Mouse (Mus musculus) gonadal fat pad, adult 2 months (tissue): ENCODE results near the gene 2310061N02Rik. TPM values are rescaled to one million over a fixed set of nuclear protein-coding genes. Genes with fewer than 3 reads are reported as not detected.
"Not testable (repeated sequence)": the region's sequence is repeated elsewhere in the genome, so short reads cannot be mapped to it uniquely, and the experiment has no call there.

Source experiments
- DNase-seq: peaks from one replicate; pipeline ENCODE4 v3.0.0-alpha.2; 2012; ENCODE audit warnings: low read depth
- polyA plus RNA-seq: library from polyadenylated mRNA; depleted of rRNA; stranded (reverse); fragments of >200 nt; gene quantifications from 2 replicates; pipeline ENCODE4 v1.2.3, GENCODE M21; 2012; rRNA removed

Gene 2310061N02Rik
- polyA plus RNA-seq = not detected in 2 replicates

DNA sequence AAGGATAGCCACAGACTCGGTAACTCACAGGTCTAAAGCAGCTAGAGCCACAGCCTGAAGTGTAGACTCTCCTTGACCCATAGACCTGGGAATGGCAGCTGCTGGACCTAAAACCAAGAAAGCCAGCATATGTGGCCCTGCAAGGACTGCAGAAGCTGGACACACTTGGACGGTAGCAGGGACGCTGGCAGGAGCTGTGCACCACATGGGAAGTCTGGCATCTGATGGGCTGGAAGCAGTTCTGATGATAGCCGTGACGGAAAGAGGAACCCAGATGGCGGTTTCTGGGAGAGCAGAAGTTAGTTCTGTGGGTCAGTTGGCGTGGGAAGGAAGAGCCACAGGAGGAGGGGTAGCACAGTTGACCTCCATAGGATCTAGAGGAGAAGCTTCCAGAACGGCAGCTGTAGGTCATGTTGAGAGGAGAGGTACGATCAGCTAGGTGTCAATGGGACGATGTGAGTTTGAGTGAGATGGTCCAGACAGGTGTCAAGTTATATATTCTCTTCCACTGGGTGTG is at the start of gene 2310061N02Rik:
2310061N02Rik (minus strand) TSS at position 467 of the 517 bp plus-strand sequence.
- DNase-seq = no peak

DNA sequence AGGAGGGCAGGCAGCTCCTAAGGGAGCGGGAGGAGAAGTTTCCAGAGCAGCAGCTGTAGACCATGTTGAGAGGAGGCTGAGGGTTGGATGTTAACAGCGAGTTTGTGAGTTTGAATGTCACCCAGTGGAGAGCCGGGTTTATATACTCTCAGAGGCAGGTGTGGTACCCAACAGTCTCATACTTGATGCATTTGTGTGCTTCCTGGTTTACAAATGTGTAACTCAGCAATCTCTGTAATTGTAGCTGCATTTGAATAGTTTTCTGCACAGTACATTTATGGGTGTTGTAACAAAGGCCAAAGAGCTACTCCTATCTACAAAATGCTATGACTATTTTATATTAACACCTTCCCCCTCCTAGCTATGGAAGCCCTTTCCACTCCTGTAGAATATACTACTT is 43.8 kb upstream of the 2310061N02Rik start, which contains the start of gene Krtap13:
Krtap13 (minus strand) TSS at position 101 of the 400 bp plus-strand sequence.
- not testable (repeated sequence) for DNase-seq

DNA sequence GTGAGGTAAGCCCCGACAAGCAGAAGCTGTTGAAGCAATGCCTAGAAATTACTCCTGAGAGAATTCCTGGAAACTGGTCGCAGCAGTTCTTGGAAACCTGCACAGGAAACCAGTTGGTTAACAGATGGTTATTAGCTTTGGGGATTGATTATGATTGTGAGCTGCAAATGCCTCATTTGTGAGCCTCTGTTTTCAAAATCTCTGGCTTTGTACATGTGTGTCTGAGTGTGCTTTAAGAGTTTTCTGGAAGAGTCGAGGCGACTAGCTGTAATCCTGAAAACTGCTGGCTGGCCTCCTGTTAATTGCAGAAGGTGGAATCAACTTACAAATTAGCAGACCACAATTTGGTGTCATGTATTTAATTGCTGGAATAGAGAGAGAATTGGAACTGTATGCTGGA is 40.2 kb upstream of the 2310061N02Rik start:
- no peak for DNase-seq

DNA sequence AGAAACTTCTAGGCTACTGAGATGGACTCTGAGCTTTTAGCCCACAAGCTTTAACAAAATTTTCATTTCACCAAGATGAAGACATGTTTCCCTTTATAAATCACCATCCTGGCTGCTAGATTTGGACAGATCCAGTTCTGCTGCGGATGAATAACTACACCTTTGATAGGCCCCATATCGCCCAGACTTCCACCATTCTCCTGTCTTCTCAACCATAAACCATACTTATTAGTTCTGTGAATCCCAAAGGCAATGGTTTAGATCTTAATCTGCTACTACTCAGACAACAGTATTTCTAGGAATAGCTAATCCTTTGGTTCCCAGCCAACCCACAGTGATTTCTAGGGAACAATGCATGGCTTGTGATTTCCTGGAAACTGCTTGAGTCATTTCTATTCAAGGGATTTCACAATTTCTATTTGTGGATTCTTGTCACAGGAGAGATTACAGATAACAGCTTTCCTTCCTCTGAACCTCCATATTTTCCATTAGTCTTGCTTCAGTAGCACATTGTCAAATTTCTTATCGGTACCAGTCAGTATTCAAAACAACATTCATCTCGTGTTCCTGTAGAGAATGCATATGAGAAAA is 37.1 kb upstream of the 2310061N02Rik start:
- DNase-seq = peak; percentile 65

DNA sequence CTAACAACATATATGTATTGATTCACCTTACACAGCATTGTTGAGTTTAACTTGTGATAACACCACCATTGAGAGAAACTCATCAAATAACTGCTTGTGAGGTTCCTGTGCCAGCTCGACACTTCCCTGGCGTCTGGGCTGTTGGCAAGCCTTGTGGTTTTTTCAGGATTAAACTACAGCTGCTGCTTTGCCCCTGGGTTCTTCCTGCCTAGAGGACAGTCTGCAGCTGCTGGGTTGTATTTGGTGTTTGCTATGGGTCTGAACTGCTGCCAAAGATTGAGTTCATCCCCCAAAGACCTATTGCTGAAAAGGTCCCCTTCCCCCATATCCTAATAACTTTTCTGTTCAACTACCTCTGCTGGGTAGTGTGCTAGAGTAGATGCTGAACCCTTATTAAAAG is 27.6 kb upstream of the 2310061N02Rik start:
- no peak for DNase-seq

DNA sequence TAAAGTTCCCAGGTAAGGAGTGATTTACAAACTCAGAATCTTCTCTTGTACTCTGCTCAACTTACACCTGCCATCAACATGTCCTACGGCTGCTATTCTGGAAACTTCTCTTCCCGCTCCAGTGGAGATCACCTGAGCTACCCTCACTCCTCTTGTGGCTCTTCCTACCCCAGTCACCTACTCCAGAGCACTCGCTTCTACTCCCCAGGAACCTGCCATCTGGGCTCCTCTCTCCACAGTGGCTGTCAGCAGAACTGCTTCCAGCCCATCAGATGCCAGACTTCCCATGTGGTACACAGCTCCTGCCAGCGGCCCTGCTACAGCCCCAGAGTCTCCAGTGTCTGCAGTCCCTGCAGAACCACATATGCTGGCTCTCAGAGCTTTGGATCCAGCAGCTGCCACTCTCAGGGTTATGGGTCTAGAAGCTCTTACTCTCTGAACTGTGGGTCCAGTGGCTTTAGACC is 21.1 kb upstream of the 2310061N02Rik start, which contains the start of gene Krtap13-1:
Krtap13-1 (plus strand) TSS at position 51 of the 464 bp plus-strand sequence.
- no peak for DNase-seq

DNA sequence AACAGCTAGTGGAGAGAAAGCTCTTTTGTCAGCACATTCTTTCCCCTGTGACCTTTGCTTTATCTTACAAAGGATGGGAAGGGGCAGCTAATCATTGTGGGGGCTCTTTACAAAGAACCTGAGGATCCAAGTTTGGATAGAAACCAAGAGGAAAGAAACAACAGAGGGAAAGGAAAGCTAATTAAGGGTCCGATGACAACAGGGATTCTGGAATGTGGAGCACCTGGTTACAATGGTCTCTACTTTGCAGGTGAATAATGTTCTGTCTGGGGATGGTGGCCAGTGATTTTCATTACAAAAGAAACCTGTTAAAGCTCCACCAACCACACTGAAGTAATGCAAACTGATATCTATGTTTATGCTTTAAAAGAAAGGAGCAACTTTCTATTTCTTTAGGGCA is 12.3 kb upstream of the 2310061N02Rik start:
- no peak for DNase-seq

DNA sequence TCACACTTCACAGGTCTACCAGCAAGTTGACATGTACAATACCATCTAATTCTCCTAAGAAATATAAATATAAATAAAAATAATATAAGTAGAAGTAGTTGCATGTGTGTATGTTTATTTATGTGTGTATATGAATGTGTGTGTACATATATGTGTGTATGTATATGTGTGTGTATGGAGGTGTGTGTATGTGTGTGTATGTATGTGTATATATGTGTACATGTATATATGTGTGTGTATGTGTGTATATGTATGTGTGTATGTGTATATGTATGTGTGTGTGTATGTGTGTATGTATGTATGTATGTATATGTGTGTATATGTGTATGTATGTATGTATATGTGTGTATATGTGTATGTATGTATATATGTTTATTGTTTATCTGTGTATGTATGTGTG is 8.8 kb upstream of the 2310061N02Rik start:
- DNase-seq = no peak

DNA sequence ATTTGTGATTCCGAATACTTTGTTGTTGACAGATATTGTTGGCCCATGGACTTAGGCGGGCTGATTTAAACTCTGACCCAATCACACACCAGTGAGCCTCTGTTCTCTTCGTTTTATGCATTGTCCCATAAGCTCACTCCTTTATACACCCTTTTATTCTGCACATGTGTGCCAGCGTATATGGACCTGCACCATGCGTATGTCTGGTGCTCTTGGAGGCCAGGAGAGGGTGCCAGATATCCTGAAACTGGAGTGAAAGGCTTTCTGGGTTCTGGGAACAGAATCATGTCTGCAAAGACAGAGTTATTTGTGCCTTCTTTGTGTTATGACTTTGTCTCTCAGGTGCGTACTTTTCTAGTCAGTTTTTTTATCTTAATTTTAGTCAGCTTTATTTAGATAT is 3.5 kb upstream of the 2310061N02Rik start:
- no peak for DNase-seq

DNA sequence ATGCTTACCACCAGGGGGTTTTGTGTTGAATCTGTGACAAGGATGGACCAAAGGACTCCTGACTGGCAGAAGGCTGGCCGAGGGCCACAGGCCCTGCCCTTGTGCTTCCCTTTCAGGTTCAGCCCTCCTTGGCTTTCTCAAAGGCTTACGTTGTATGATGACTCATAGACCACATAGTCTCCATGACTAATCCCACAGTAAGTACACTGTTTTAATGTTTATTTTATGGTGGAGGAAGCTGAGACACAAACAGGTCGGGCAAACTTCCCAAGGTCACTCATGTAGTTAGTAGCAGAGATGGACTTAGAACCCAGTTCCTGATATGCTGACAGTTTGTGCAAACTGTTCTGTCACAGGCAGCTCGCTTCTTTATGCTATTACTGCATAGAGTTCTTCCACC is 3.0 kb upstream of the 2310061N02Rik start:
- no peak for DNase-seq

DNA sequence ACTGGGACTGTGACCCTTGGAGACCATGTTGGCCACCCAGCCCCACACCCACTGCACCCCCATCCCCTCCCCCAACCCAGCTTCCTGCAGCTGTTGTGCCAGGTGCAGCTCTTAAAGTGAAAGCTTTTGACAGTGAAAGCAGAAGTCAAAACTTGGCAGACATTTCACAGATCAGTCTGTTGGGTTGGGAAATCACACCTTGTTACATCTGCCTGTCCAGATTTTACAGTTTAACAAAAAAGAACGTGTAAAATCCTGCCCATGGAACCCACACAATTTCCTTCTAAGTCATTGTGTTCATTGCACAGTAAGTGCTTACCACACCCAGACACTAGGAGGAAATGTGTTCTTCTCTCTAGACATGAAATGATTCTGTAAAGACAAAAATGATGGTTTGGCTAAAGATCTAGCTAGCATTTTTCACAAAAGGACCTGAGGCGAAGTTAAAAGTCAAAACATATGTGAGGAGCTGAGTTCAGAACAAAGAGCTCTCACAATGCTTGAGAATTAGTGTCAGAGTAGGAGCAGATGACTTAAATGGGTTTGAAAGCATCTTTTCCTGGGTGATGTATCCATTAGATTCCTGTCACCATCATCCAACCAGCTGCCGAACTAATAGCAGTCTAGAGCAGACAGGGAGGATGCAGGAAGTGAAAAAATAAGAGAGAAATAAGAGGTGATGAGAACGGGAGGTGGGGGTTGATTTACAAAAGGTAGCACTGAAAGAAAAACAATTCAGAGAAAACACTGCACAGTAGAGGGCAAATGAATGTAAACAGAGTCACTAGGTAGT is 6.5 kb downstream of the 2310061N02Rik start:
- DNase-seq = peak; percentile 67

DNA sequence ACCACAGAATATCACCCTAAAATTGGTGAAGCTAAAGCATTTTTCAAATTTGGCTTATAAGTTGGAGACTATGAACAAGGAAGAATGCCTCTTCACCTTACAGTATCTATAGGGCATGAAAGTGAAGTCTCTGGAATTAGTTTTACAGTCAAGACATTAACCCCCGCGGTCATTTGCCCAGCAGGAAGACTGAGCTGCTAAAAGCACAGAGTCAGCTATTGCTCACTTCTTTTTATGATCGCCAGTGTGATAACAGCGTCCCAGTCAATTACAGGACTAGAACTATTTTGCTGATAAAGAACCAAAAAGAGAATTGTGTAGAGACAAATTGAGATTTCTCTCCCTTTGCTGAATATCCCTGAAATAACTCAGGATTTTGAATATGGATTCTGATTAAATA is 11.5 kb downstream of the 2310061N02Rik start:
- DNase-seq = no peak

DNA sequence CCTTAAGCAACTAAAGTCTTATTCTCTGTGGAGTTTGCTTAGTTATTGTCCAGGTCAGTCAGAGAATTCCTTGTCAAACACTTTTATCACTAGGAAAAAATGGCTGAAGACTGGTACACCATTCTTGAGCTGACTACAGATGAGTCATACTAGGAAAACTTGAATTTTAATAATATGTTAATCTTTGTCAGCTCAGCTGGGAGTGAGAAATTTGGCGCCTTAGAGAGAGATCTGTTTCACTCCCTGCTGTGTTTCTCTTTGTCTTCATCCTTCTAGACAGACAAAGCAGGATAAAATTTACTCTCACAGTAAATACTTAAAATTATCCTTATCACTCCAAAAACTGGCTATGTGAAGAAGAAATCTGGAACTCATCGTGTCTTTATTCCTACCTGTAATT is 26.5 kb downstream of the 2310061N02Rik start:
- no peak for DNase-seq

DNA sequence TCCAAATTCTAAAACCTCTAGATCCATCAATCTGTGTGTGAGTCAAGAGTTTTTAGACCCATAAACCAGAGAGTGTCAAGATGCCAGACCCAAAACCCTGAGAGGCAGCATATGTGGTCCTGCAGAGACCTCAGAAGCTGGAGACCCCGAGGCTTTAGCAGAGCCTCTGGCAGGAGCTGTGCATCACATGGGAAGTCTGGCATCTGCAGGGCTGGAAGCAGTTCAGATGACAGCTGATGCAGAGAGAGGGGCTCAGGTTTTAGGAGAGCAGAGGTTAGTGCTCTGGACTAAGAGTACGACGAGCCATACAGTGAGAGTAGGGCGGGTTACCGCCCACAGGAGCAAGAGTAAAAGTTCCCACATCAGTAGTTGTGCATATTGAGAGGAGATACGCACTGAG is 28.7 kb downstream of the 2310061N02Rik start:
- DNase-seq = no peak

DNA sequence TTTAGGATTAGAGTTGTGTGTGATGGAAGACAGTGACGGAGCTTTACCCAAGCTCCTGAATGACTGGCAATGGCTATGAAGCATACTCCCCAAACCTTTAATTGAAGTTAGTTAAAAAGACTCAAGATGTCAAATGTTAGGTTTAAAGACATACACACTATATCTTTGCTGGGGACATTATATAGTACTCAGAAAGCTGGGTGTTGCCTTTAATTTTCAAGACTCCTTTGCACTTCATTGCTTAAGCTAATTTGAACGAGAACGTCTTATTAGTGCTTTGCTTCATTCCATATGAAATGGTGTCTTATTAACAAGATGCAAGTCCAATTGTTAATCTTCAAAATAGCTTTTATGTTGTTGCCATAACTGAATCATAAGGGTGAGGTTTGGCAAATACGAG is 36.2 kb downstream of the 2310061N02Rik start, which contains the start of gene Krtap27-1:
Krtap27-1 (minus strand) TSS at position 101 of the 400 bp plus-strand sequence.
- DNase-seq = no peak

DNA sequence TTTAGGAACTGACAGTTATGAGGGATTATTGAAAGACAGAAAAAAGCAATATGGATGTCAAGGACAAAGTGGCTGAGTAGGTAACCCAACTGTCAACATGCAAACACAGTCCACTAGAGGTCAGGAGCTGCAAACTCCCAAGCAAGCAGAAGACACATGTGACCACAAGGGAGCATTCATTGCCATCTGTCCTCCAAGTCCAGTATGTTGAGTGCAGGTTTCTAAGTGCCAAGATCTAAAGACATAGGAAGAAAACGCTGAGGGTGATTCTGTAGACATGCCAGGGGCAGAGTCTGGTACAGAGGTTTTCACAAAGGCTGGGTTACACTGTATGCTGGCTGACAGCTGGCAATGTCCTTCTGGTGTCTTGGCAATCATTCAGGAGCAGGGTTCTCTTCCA is 50.3 kb downstream of the 2310061N02Rik start:
- DNase-seq = no peak

Other genes starting within 250 kb of the 2310061N02Rik start
- not detected in 2 replicates for gene Cldn17, start 201.0 kb downstream of the 2310061N02Rik start, polyA plus RNA-seq
- 40.6 and 42.3 TPM in 2 replicates for gene Cldn8, start 144.8 kb downstream of the 2310061N02Rik start, polyA plus RNA-seq
- not detected in 2 replicates for gene Krtap24-1, start 95.7 kb downstream of the 2310061N02Rik start, polyA plus RNA-seq
- gene 2310079G19Rik, start 80.3 kb downstream of the 2310061N02Rik start, polyA plus RNA-seq = not detected in 2 replicates
- not detected in 2 replicates for gene Krtap26-1, start 60.2 kb downstream of the 2310061N02Rik start, polyA plus RNA-seq
- not detected in 2 replicates for gene Krtap27-1, start 36.3 kb downstream of the 2310061N02Rik start, polyA plus RNA-seq
- not detected in 2 replicates for gene Krtap13-1, start 20.9 kb upstream of the 2310061N02Rik start, polyA plus RNA-seq
- not detected in 2 replicates for gene Krtap13, start 43.7 kb upstream of the 2310061N02Rik start, polyA plus RNA-seq
- not detected in 2 replicates for gene 2310034C09Rik, start 50.9 kb upstream of the 2310061N02Rik start, polyA plus RNA-seq
- gene 2310057N15Rik, start 66.2 kb upstream of the 2310061N02Rik start, polyA plus RNA-seq = not detected in 2 replicates
- not detected in 2 replicates for gene Gm5965, start 69.9 kb upstream of the 2310061N02Rik start, polyA plus RNA-seq
- not detected in 2 replicates for gene Gm20741, start 104.3 kb upstream of the 2310061N02Rik start, polyA plus RNA-seq
- gene Krtap15, start 112.3 kb upstream of the 2310061N02Rik start, polyA plus RNA-seq = not detected in 2 replicates
- not detected in 2 replicates for gene Krtap14, start 118.2 kb upstream of the 2310061N02Rik start, polyA plus RNA-seq
- gene Krtap19-1, start 161.4 kb upstream of the 2310061N02Rik start, polyA plus RNA-seq = not detected in 2 replicates
- gene Krtap19-2, start 166.3 kb upstream of the 2310061N02Rik start, polyA plus RNA-seq = not detected in 2 replicates
- not detected in 2 replicates for gene Krtap19-3, start 170.1 kb upstream of the 2310061N02Rik start, polyA plus RNA-seq
- not detected in 2 replicates for gene Krtap19-4, start 177.1 kb upstream of the 2310061N02Rik start, polyA plus RNA-seq
- gene Krtap19-5, start 188.5 kb upstream of the 2310061N02Rik start, polyA plus RNA-seq = not detected in 2 replicates
- gene Krtap19-9b, start 224.3 kb upstream of the 2310061N02Rik start, polyA plus RNA-seq = not detected in 2 replicates